Mouse (Mus musculus): ENCODE data around the gene Rasal3. TPM values are rescaled to one million over a fixed set of nuclear protein-coding genes. Genes with fewer than 3 reads are reported as not detected.
A peak's percentile ranks its signal among the peaks of the same experiment; 100 is the strongest.

Gene Rasal3
- polyA plus RNA-seq, 1 experiment from 2014 or later: 0.50 TPM

GRCm38 (mm10) chr17:32359928-32360327 lies 43.5 kb downstream of the Rasal3 start:
- Histone ChIP-seq H3K27me3 (ENCODE audit: poor library complexity, severe bottlenecking) (no peaks in the 10 kb centered on the region), H3K4me3 (no peak overlapping the region; the same call in 1 of the 2 replicates), H3K36me3 (replicated peaks) (peaks cover 83% of the 10 kb centered on the region), H3K27ac (no peak overlapping the region), H3K9me3 (no peaks in the 10 kb centered on the region), H3K4me1 (peaks cover 31% of the 10 kb centered on the region)
- WGBS: 90% methylated on average over 18 of the region's 18 CpGs
- DNase-seq (ENCODE audit: extremely low spot score, low spot score): peak; percentile 14

GRCm38 (mm10) chr17:32358943-32359340 lies 44.4 kb downstream of the Rasal3 start:
- Histone ChIP-seq H3K9me3 (no peaks in the 10 kb centered on the region), H3K36me3 (replicated peaks) (peaks cover 90% of the 10 kb centered on the region), H3K4me3 (no peak overlapping the region), H3K27me3 (ENCODE audit: poor library complexity, severe bottlenecking) (no peaks in the 10 kb centered on the region), H3K4me1 (peaks cover 25% of the 10 kb centered on the region), H3K27ac (no peak overlapping the region)
- WGBS: 96% methylated on average over 6 of the region's 6 CpGs
- DNase-seq (ENCODE audit: extremely low spot score, low spot score): peak; percentile 14

GRCm38 (mm10) chr17:32358192-32358942 lies 45.0 kb downstream of the Rasal3 start:
- H3K9me3 ChIP-seq: no peaks in the 10 kb centered on the region
- no peak overlapping the region for H3K27ac ChIP-seq
- H3K36me3 ChIP-seq (replicated peaks): peaks cover 96% of the 10 kb centered on the region
- peaks cover 22% of the 10 kb centered on the region for H3K4me1 ChIP-seq
- DNase-seq (ENCODE audit: extremely low spot score, low spot score): no peak
- H3K27me3 ChIP-seq (ENCODE audit: poor library complexity, severe bottlenecking): no peaks in the 10 kb centered on the region
- WGBS: 93% methylated on average over 7 of the region's 7 CpGs
- H3K4me3 ChIP-seq: no peak overlapping the region

GRCm38 (mm10) chr17:32356766-32357760 lies 46.3 kb downstream of the Rasal3 start:
- peaks cover 89% of the 10 kb centered on the region for H3K36me3 ChIP-seq (replicated peaks)
- H3K9me3 ChIP-seq: no peaks in the 10 kb centered on the region
- H3K27ac ChIP-seq: no peak overlapping the region
- H3K4me1 ChIP-seq: peaks cover 13% of the 10 kb centered on the region; the same call in 1 of the 2 replicates
- H3K27me3 ChIP-seq (ENCODE audit: poor library complexity, severe bottlenecking): no peaks in the 10 kb centered on the region
- WGBS: 92% methylated on average over 24 of the region's 24 CpGs
- no peak for DNase-seq (ENCODE audit: extremely low spot score, low spot score)
- H3K4me3 ChIP-seq: no peak overlapping the region; the same call in 1 of the 2 replicates

- no peaks in the 10 kb centered on the region for H3K27me3 ChIP-seq (ENCODE audit: poor library complexity, severe bottlenecking)
- H3K4me1 ChIP-seq: peaks cover 7% of the 10 kb centered on the region; the same call in 1 of the 2 replicates
- H3K4me3 ChIP-seq: no peak overlapping the region; the same call in 1 of the 2 replicates
- WGBS: 89% methylated on average over 9 of the region's 9 CpGs
- no peaks in the 10 kb centered on the region for H3K9me3 ChIP-seq
- DNase-seq (ENCODE audit: extremely low spot score, low spot score): no peak
- H3K36me3 ChIP-seq (replicated peaks): peaks cover 82% of the 10 kb centered on the region
- no peak overlapping the region for H3K27ac ChIP-seq
Observed at GRCm38 (mm10) chr17:32356281-32356680, 47.1 kb downstream of the Rasal3 start.

GRCm38 (mm10) chr17:32355031-32355430 lies 48.4 kb downstream of the Rasal3 start:
- H3K27me3 ChIP-seq (ENCODE audit: poor library complexity, severe bottlenecking): no peaks in the 10 kb centered on the region
- WGBS: 92% methylated on average over 6 of the region's 6 CpGs
- H3K9me3 ChIP-seq: no peaks in the 10 kb centered on the region
- DNase-seq (ENCODE audit: extremely low spot score, low spot score): no peak
- peaks cover 10% of the 10 kb centered on the region; the same call in 1 of the 2 replicates for H3K4me1 ChIP-seq
- H3K27ac ChIP-seq: no peak overlapping the region
- H3K4me3 ChIP-seq: no peak overlapping the region
- peaks cover 69% of the 10 kb centered on the region for H3K36me3 ChIP-seq (replicated peaks)

GRCm38 (mm10) chr17:32354211-32354610 lies 49.2 kb downstream of the Rasal3 start:
- WGBS: 56% methylated on average over 5 of the region's 5 CpGs

GRCm38 (mm10) chr17:32353696-32354095 lies 49.7 kb downstream of the Rasal3 start:
- peaks cover 24% of the 10 kb centered on the region for H3K4me1 ChIP-seq
- H3K9me3 ChIP-seq: no peaks in the 10 kb centered on the region
- H3K27ac ChIP-seq: no peak overlapping the region
- WGBS: 86% methylated on average over 4 of the region's 4 CpGs
- H3K36me3 ChIP-seq (replicated peaks): peaks cover 56% of the 10 kb centered on the region
- H3K4me3 ChIP-seq: no peak overlapping the region
- no peak for DNase-seq (ENCODE audit: extremely low spot score, low spot score)
- no peaks in the 10 kb centered on the region for H3K27me3 ChIP-seq (ENCODE audit: poor library complexity, severe bottlenecking)

More at GRCm38 (mm10) chr17:32354211-32354610, 49.2 kb downstream of the Rasal3 start:
- Histone ChIP-seq H3K27me3 (ENCODE audit: poor library complexity, severe bottlenecking) (no peaks in the 10 kb centered on the region), H3K36me3 (replicated peaks) (peaks cover 61% of the 10 kb centered on the region), H3K9me3 (no peaks in the 10 kb centered on the region), H3K27ac (no peak overlapping the region), H3K4me1 (peaks cover 18% of the 10 kb centered on the region), H3K4me3 (no peak overlapping the region)
- peak; percentile 13 for DNase-seq (ENCODE audit: extremely low spot score, low spot score)

- peaks cover 27% of the 10 kb centered on the region for H3K4me1 ChIP-seq
- no peaks in the 10 kb centered on the region for H3K27me3 ChIP-seq (ENCODE audit: poor library complexity, severe bottlenecking)
- no peak for DNase-seq (ENCODE audit: extremely low spot score, low spot score)
- H3K36me3 ChIP-seq (replicated peaks): peaks cover 36% of the 10 kb centered on the region
- H3K4me3 ChIP-seq: no peak overlapping the region
- H3K9me3 ChIP-seq: no peaks in the 10 kb centered on the region
- no peak overlapping the region for H3K27ac ChIP-seq
Observed at GRCm38 (mm10) chr17:32351726-32352125, 51.7 kb downstream of the Rasal3 start.

GRCm38 (mm10) chr17:32351269-32351668 lies 52.1 kb downstream of the Rasal3 start:
- Histone ChIP-seq H3K4me3 (peak overlapping the region; percentile 81), H3K9me3 (no peaks in the 10 kb centered on the region), H3K4me1 (peaks cover 27% of the 10 kb centered on the region), H3K27me3 (ENCODE audit: poor library complexity, severe bottlenecking) (no peaks in the 10 kb centered on the region), H3K36me3 (replicated peaks) (peaks cover 32% of the 10 kb centered on the region), H3K27ac (no peak overlapping the region)
- 78% methylated on average over 3 of the region's 3 CpGs for WGBS
- DNase-seq (ENCODE audit: extremely low spot score, low spot score): no peak

GRCm38 (mm10) chr17:32350382-32350983 lies 52.9 kb downstream of the Rasal3 start, which contains the start of gene Akap8l:
TSS of gene Akap8l (minus strand) at chr17:32350607.
- no peaks in the 10 kb centered on the region for H3K27me3 ChIP-seq (ENCODE audit: poor library complexity, severe bottlenecking)
- H3K4me3 ChIP-seq: peak within 1 kb of the TSS; percentile 81
- H3K27ac ChIP-seq: peak within 1 kb of the TSS; percentile 91
- no peaks in the 10 kb centered on the region for H3K9me3 ChIP-seq
- whole genome bisulfite sequencing: under 1% methylated on average over 37 of the region's 37 CpGs
- DNase-seq (ENCODE audit: extremely low spot score, low spot score): peak; percentile 93
- peaks cover 24% of the 10 kb centered on the region for H3K36me3 ChIP-seq (replicated peaks)
- peaks cover 27% of the 10 kb centered on the region for H3K4me1 ChIP-seq

GRCm38 (mm10) chr17:32349851-32350381 lies 53.5 kb downstream of the Rasal3 start:
- DNase-seq (ENCODE audit: extremely low spot score, low spot score): no peak
- Histone ChIP-seq H3K27ac (peak overlapping the region; percentile 91), H3K4me1 (peaks cover 27% of the 10 kb centered on the region), H3K4me3 (peak overlapping the region; percentile 81), H3K9me3 (no peaks in the 10 kb centered on the region), H3K27me3 (ENCODE audit: poor library complexity, severe bottlenecking) (no peaks in the 10 kb centered on the region), H3K36me3 (replicated peaks) (peaks cover 20% of the 10 kb centered on the region)
- WGBS: under 1% methylated on average over 24 of the region's 24 CpGs

Measured in forebrain, embryonic 10.5 days (tissue).